Mouse (Mus musculus) CH12.LX (cell line): ENCODE results near the gene Gm20388.

Source experiments
- CHD2 ChIP-seq: IDR thresholded peaks from 2 replicates; pipeline ENCODE4 v1.6.1; 2011; ENCODE audit warnings: low read length, improper control_type of control experiment
- CTCF ChIP-seq, 2 experiments: IDR thresholded peaks in 1 of 2; conservative IDR thresholded peaks in 1 of 2; 2 replicates each; pipeline ENCODE4 v1.5.1; 2011 to 2012; ENCODE audit warnings: low read depth in 2 of 2, low read length in 2 of 2, improper control_type of control experiment in 1 of 2, inconsistent platforms in 1 of 2, mild to moderate bottlenecking in 1 of 2, moderate library complexity in 1 of 2
- EP300 ChIP-seq: IDR thresholded peaks from 2 replicates; pipeline ENCODE4 v1.6.1; 2011; ENCODE audit warnings: low read length, improper control_type of control experiment
- HCFC1 ChIP-seq: IDR thresholded peaks from 2 replicates; pipeline ENCODE4 v1.6.1; 2012; ENCODE audit warnings: low read depth, mild to moderate bottlenecking, inconsistent platforms, low read length, improper control_type of control experiment
- KAT2A ChIP-seq: IDR thresholded peaks from 2 replicates; pipeline ENCODE4 v1.6.1; 2012; ENCODE audit warnings: low read length, improper control_type of control experiment, inconsistent platforms; ENCODE audit not compliant: insufficient replicate concordance
- POLR2A ChIP-seq: IDR thresholded peaks from 2 replicates; pipeline ENCODE4 v1.6.1; 2011; ENCODE audit warnings: low read depth, mild to moderate bottlenecking, improper control_type of control experiment, low read length
- SIN3A ChIP-seq: IDR thresholded peaks from 2 replicates; pipeline ENCODE4 v1.6.1; 2012; ENCODE audit warnings: low read length, improper control_type of control experiment, inconsistent platforms
- UBTF ChIP-seq: IDR thresholded peaks from 2 replicates; pipeline ENCODE4 v1.6.1; 2012; ENCODE audit warnings: low read depth, mild to moderate bottlenecking, inconsistent platforms, low read length, improper control_type of control experiment, moderate library complexity

DNA sequence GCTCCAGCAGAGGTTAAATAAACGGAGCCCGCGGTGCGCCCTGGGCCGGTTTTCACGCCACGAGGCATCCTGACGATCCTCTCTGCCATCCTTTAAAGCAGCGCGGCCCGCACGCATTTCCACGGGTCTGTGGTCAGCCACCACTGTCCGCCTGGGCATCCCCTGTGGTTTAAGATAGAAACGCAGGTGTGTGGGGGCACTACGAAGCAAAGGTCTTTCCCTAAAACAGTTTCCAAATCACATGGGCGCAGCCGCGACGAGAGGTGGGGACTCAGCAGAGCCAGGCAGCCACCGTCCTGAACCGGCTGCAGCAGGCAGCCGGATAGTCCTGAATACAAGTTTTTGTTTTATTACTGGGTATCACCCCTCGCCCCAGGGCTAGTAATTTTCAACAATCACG is 972.7 kb downstream of the Gm20388 start:
- TF ChIP-seq CTCF (conservative IDR thresholded peaks at IDR 0.05 in 1 of 2, IDR thresholded peaks at IDR 0.05 in 1 of 2; ENCODE audit: low read depth in 2 of 2, low read length in 2 of 2) = no peak
- TF ChIP-seq UBTF = 0 out of 2 replicates have a peak, but pooled peaks have one; percentile 54
- no peak for TF ChIP-seq HCFC1
- TF ChIP-seq EP300 = peak; percentile 43; the same call in 1 of the 2 replicates
- no peak for TF ChIP-seq CHD2
- no peak for TF ChIP-seq SIN3A
- TF ChIP-seq POLR2A = no peak
- no peak for TF ChIP-seq KAT2A
